Mouse (Mus musculus) embryo, embryonic 9.5 days (tissue): ENCODE measurements around the gene Tm7sf3.
"Not testable (repeated sequence)": the region's sequence is repeated elsewhere in the genome, so short reads cannot be mapped to it uniquely, and the experiment has no call there.

Source experiments
- DNase-seq: peaks from one replicate; pipeline ENCODE4 v3.0.0-alpha.2; 2017; ENCODE audit errors: extremely low spot score

The Tm7sf3 gene

GRCm38 (mm10) chr6:146613907-146614306, 28.7 kb downstream of the Tm7sf3 start:
- no peak for DNase-seq

- no peak for DNase-seq
These were observed 29.9 kb downstream of the Tm7sf3 start for GRCm38 (mm10) chr6:146612736-146613135.

GRCm38 (mm10) chr6:146611897-146612296, 30.7 kb downstream of the Tm7sf3 start:
- DNase-seq = no peak

GRCm38 (mm10) chr6:146611385-146611784, 31.2 kb downstream of the Tm7sf3 start:
- DNase-seq = no peak

- no peak for DNase-seq
These were observed 39.0 kb downstream of the Tm7sf3 start for GRCm38 (mm10) chr6:146603651-146604050.

- DNase-seq = no peak
These were observed 40.0 kb downstream of the Tm7sf3 start for GRCm38 (mm10) chr6:146602601-146603000.

GRCm38 (mm10) chr6:146585134-146585533, 57.5 kb downstream of the Tm7sf3 start:
- no peak for DNase-seq

- no peak for DNase-seq
These were observed 59.1 kb downstream of the Tm7sf3 start for GRCm38 (mm10) chr6:146583366-146584046.

- no peak for DNase-seq
These were observed 62.2 kb downstream of the Tm7sf3 start for GRCm38 (mm10) chr6:146580381-146580926.

GRCm38 (mm10) chr6:146578586-146578985, 64.0 kb downstream of the Tm7sf3 start:
- no peak for DNase-seq

GRCm38 (mm10) chr6:146578111-146578531, 64.5 kb downstream of the Tm7sf3 start:
- DNase-seq = no peak

- DNase-seq = peak; percentile 96
These were observed 65.1 kb downstream of the Tm7sf3 start, which contains the start of gene Ints13 for GRCm38 (mm10) chr6:146577310-146578109. TSS of gene Ints13 (minus strand) at chr6:146577835.

- DNase-seq = no peak
These were observed 65.7 kb downstream of the Tm7sf3 start, which contains the start of gene Fgfr1op2 for GRCm38 (mm10) chr6:146576903-146577302. TSS of gene Fgfr1op2 (plus strand) at chr6:146577203.

- DNase-seq = no peak
These were observed 70.6 kb downstream of the Tm7sf3 start for GRCm38 (mm10) chr6:146572073-146572472.

- not testable (repeated sequence) for DNase-seq
These were observed 80.2 kb downstream of the Tm7sf3 start for GRCm38 (mm10) chr6:146562461-146562860.
